Mouse (Mus musculus) brain, embryonic 14.5 days (tissue): ENCODE results near the gene Shmt2.

Experiments used
- CTCF ChIP-seq: fragments of 200-500 bp; IDR thresholded peaks from 2 replicates; pipeline ENCODE4 v1.5.1; 2012; ENCODE audit warnings: inconsistent platforms, mild to moderate bottlenecking, moderate library complexity, borderline replicate concordance; ENCODE audit not compliant: insufficient read depth, insufficient read length; ENCODE audit errors: extremely low read depth
- POLR2A ChIP-seq: fragments of 200-500 bp; IDR thresholded peaks from 2 replicates; pipeline ENCODE4 v1.6.1; 2012; ENCODE audit warnings: mild to moderate bottlenecking, inconsistent platforms, borderline replicate concordance; ENCODE audit not compliant: poor library complexity, insufficient read depth, insufficient read length, severe bottlenecking; ENCODE audit errors: extremely low read depth

DNA sequence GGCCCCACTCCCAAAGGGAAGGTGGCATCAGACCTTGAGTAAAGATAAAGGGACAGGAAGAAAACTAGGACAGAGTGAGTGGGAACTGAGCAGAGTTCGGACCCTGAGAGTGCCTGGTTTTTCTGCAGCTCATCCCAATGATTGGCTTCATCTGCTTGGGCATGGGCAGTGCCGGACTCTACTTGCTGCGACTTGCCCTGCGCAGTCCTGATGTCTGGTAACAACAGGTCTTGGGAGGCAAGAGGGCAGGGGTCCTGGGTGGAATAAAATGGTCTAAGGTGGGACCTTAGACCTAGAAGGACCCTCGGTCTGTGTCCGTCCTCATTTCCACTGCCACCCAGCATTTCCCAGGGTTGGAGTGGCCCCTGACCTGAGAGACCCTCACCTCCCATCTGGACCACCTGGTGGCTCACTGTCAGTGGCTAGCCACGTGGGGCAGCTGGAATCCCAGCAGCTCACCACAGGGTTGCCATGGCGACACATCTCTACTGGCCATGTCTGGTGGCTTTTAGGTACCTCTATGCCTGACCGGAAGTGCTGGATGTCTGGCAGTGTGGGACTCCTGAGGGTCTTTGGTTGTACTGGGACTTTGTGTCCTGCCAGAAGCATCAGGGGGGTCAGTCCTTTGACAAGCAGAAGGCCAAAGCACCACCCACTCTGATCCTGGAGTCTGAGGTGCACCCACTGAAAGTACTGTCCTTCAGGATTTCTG lies 6.8 kb downstream of the Shmt2 start:
- TF ChIP-seq CTCF (no peak), POLR2A (no peak)
